Mouse (Mus musculus): ENCODE data around the gene Ncoa3. TPM values are rescaled to one million over a fixed set of nuclear protein-coding genes. Genes with fewer than 3 reads are reported as not detected.

The Ncoa3 gene
- polyA plus RNA-seq, 1 experiment = 124 TPM

DNA sequence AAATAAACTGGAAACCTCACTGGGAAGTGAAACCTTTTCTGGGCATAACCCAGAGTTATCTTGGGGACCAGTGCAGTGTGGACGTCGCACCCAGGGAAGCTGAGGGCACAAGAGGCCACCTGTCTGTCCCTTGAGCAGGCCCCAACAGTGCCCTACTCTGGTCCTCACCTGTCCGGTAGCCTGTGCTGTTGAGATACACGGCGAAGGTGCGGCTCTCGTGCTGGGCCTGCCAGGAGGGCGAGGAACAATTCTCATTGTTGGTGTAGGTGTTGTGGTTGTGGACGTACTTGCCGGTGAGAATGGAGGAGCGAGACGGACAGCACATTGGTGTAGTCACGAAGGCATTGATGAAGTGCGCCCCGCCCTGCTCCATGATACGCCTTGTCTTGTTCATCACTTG is 124.3 kb downstream of the Ncoa3 start:
- no peaks in the 10 kb centered on the region for H3K27me3 ChIP-seq (ENCODE audit: control insufficient read depth, insufficient read depth, low read length, poor library complexity, severe bottlenecking)
- H3K4me1 ChIP-seq (ENCODE audit: control insufficient read depth, insufficient read depth, low read length) = peaks cover 3% of the 10 kb centered on the region
- no peaks in the 10 kb centered on the region for H3K9me3 ChIP-seq (replicated peaks; ENCODE audit: control insufficient read depth, insufficient read depth, low read length, poor library complexity, severe bottlenecking)
- H3K27ac ChIP-seq (ENCODE audit: insufficient read depth, low read length) = no peak overlapping the region
- H3K36me3 ChIP-seq (ENCODE audit: control insufficient read depth, insufficient read depth, low read length, poor library complexity, severe bottlenecking) = peaks cover 9% of the 10 kb centered on the region
- TF ChIP-seq EP300 (IDR thresholded peaks at IDR 0.05; ENCODE audit: insufficient read depth, low read depth, low read length) (no peak), CTCF (IDR thresholded peaks at IDR 0.05; ENCODE audit: low read depth, low read length) (no peak), POLR2A (IDR thresholded peaks at IDR 0.05; ENCODE audit: insufficient read depth, low read length) (no peak)
- H3K9ac ChIP-seq (ENCODE audit: low read depth, poor library complexity, severe bottlenecking) = no peak overlapping the region
- no peak overlapping the region for H3K4me3 ChIP-seq (ENCODE audit: low read depth, low read length)

DNA sequence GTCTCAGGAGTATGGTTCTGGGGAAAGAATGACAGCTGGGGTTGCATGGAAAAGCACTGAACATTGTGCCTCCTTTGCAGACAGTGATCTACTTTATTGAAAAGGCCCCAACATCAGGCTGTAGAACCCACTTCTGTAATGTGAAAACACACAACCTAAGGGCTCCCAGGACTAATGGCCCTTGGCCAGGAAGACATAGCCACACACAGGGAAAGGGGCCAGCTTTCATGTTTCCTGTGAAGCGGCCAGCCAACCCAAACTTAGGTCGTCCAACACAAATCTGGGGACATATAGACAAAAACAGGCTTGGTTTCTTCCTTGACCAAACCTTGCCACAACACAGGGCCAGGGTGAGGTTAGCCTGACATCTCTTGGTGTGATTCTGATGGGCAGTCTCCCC is 127.6 kb downstream of the Ncoa3 start:
- Histone ChIP-seq H3K27ac (ENCODE audit: insufficient read depth, low read length) (no peak overlapping the region), H3K9ac (ENCODE audit: low read depth, poor library complexity, severe bottlenecking) (no peak overlapping the region)

DNA sequence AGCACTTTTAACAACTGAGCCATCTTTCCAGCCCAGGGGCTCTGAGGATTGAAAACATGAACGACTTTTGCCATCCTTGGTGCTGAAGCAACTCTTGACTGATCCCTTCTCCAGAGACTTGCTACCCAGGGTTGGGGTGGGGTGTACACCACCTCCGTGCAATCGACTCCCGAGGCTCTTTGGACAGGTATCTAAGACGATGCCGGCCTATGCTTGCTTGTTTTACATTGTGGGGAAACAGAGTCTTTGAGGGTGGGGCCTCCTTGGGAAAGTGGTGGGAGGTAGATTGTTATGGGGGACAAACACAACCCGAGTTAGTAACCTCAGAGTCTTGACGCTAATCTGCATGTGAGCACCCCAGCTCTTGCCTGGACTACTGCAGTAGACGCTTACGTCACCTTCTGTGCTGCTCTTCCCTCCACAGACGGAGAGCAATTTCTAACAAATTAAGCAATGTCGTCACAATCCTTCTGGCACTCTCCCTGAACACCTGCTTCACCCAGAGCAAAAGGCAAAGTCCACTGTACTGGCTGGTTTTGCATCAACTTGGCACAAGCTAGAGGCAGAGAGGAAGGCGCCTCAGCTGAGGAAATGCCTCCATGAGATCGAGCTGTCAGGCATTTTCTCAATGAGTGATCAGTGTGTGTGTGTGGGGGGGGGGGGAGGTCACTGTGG is 129.4 kb downstream of the Ncoa3 start:
- Histone ChIP-seq H3K36me3 (ENCODE audit: control insufficient read depth, insufficient read depth, low read length, poor library complexity, severe bottlenecking) (peaks cover 12% of the 10 kb centered on the region; the same call in 1 of the 2 replicates), H3K4me1 (ENCODE audit: control insufficient read depth, insufficient read depth, low read length) (peaks cover 3% of the 10 kb centered on the region)

More for the DNA sequence above, 127.6 kb downstream of the Ncoa3 start:
- Histone ChIP-seq H3K9me3 (replicated peaks; ENCODE audit: control insufficient read depth, insufficient read depth, low read length, poor library complexity, severe bottlenecking) (no peaks in the 10 kb centered on the region), H3K27me3 (ENCODE audit: control insufficient read depth, insufficient read depth, low read length, poor library complexity, severe bottlenecking) (no peaks in the 10 kb centered on the region), H3K4me1 (ENCODE audit: control insufficient read depth, insufficient read depth, low read length) (no peaks in the 10 kb centered on the region), H3K36me3 (ENCODE audit: control insufficient read depth, insufficient read depth, low read length, poor library complexity, severe bottlenecking) (peaks cover 21% of the 10 kb centered on the region), H3K4me3 (ENCODE audit: low read depth, low read length) (no peak overlapping the region)
- TF ChIP-seq EP300 (IDR thresholded peaks at IDR 0.05; ENCODE audit: insufficient read depth, low read depth, low read length) (no peak), CTCF (IDR thresholded peaks at IDR 0.05; ENCODE audit: low read depth, low read length) (no peak), POLR2A (IDR thresholded peaks at IDR 0.05; ENCODE audit: insufficient read depth, low read length) (no peak)

DNA sequence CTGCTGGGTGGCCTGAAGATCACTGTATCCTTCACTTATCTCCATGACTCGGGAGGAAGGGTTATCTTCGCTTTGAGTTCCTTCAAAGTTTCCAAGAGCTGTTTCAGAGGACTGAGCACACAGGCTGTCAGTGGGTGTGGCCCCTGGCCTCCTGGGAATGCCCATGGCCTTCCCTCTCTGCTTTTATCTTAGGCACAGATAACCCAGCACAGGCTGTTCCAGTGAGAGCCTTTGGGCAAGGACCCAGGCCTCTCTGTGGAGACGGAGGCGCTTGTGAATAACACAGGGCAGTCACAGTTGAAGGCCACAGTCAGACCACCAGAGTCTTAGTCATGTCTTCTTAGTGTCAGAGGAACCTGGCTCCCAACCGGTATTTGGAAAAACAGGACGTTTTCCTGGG is 130.3 kb downstream of the Ncoa3 start:
- H3K27me3 ChIP-seq (ENCODE audit: control insufficient read depth, insufficient read depth, low read length, poor library complexity, severe bottlenecking) = no peaks in the 10 kb centered on the region
- H3K4me1 ChIP-seq (ENCODE audit: control insufficient read depth, insufficient read depth, low read length) = peaks cover 3% of the 10 kb centered on the region
- no peak overlapping the region for H3K4me3 ChIP-seq (ENCODE audit: low read depth, low read length)
- peaks cover 12% of the 10 kb centered on the region; the same call in 1 of the 2 replicates for H3K36me3 ChIP-seq (ENCODE audit: control insufficient read depth, insufficient read depth, low read length, poor library complexity, severe bottlenecking)
- H3K9ac ChIP-seq (ENCODE audit: low read depth, poor library complexity, severe bottlenecking) = no peak overlapping the region
- no peaks in the 10 kb centered on the region for H3K9me3 ChIP-seq (replicated peaks; ENCODE audit: control insufficient read depth, insufficient read depth, low read length, poor library complexity, severe bottlenecking)
- no peak for TF ChIP-seq POLR2A (IDR thresholded peaks at IDR 0.05; ENCODE audit: insufficient read depth, low read length)
- no peak for TF ChIP-seq EP300 (IDR thresholded peaks at IDR 0.05; ENCODE audit: insufficient read depth, low read depth, low read length)
- no peak for TF ChIP-seq CTCF (IDR thresholded peaks at IDR 0.05; ENCODE audit: low read depth, low read length)
- no peak overlapping the region for H3K27ac ChIP-seq (ENCODE audit: insufficient read depth, low read length)

More for the DNA sequence above, 129.4 kb downstream of the Ncoa3 start:
- H3K4me3 ChIP-seq (ENCODE audit: low read depth, low read length) = no peak overlapping the region
- no peaks in the 10 kb centered on the region for H3K9me3 ChIP-seq (replicated peaks; ENCODE audit: control insufficient read depth, insufficient read depth, low read length, poor library complexity, severe bottlenecking)
- H3K9ac ChIP-seq (ENCODE audit: low read depth, poor library complexity, severe bottlenecking) = no peak overlapping the region
- no peaks in the 10 kb centered on the region for H3K27me3 ChIP-seq (ENCODE audit: control insufficient read depth, insufficient read depth, low read length, poor library complexity, severe bottlenecking)
- H3K27ac ChIP-seq (ENCODE audit: insufficient read depth, low read length) = no peak overlapping the region
- TF ChIP-seq EP300 (IDR thresholded peaks at IDR 0.05; ENCODE audit: insufficient read depth, low read depth, low read length) (no peak), CTCF (IDR thresholded peaks at IDR 0.05; ENCODE audit: low read depth, low read length) (no peak), POLR2A (IDR thresholded peaks at IDR 0.05; ENCODE audit: insufficient read depth, low read length) (no peak)

Other genes starting within 250 kb of the Ncoa3 start
- gene Zmynd8, start 93.6 kb upstream of the Ncoa3 start, polyA plus RNA-seq (2011; ENCODE audit: insufficient read depth, insufficient read length, low read depth, missing spikeins) = 231 and 237 TPM in 2 replicates
- gene Sulf2, start 163.0 kb downstream of the Ncoa3 start, polyA plus RNA-seq (2011; ENCODE audit: insufficient read depth, insufficient read length, low read depth, missing spikeins) = 116 and 119 TPM in 2 replicates

All from ES-Bruce4 (cell line).